Mouse (Mus musculus): Measurements from ENCODE around the gene Pfkm. TPM values are rescaled to one million over a fixed set of nuclear protein-coding genes. Genes with fewer than 3 reads are reported as not detected.

Pfkm gene
- polyA plus RNA-seq, 1 experiment from 2014 or later: 39.8 TPM

DNA sequence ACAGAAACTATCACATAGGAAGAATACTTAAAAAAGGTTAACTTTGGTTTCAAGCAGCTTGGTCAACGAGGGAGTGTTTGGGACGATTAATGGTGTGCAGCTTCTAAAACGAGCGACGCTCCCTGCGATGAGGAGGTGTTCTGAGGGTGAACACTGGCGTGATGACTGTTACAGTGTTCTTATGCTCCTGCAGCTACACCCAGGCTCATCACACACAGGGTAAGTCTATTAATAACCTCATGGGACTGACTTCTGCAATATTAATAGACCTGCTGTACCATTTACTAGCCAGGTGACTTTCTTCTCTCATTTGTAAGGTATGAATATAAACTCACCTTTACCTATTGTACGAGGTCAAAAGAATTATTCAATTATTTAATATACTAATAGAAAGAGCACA, 17.9 kb upstream of the Pfkm start:
- WGBS: 96% methylated on average over 8 of the region's 8 CpGs
- Histone ChIP-seq H3K4me1 (no peaks in the 10 kb centered on the region), H3K27ac (replicated peaks) (no peak overlapping the region), H3K4me3 (no peak overlapping the region), H3K9me3 (no peaks in the 10 kb centered on the region), H3K27me3 (replicated peaks; ENCODE audit: low read depth, poor library complexity, severe bottlenecking) (no peaks in the 10 kb centered on the region), H3K36me3 (replicated peaks) (peaks cover 98% of the 10 kb centered on the region)
- no peak for DNase-seq (ENCODE audit: low spot score)

DNA sequence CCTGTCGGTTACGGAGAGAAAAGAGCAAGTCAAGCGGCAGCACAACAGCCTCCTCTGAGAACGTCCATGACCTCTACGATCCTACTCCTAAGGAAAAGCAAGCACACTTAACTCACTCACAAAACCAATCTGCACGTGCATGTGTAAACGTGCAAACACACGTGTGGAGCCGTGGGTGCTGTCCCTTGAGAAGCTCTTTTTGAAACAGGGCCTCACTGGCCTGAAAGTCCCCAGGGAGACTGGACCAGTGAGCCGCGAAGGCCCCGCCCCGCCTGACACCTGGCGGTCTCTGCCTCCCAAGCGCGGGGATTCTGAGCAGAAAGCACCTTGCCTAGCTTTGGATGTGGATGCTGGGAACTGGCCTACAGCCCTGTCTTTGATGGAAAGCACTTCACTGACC, 17.4 kb upstream of the Pfkm start:
- no peak overlapping the region for H3K27ac ChIP-seq (replicated peaks)
- H3K27me3 ChIP-seq (replicated peaks; ENCODE audit: low read depth, poor library complexity, severe bottlenecking): no peaks in the 10 kb centered on the region
- H3K4me1 ChIP-seq: no peaks in the 10 kb centered on the region
- DNase-seq (ENCODE audit: low spot score): no peak
- H3K9me3 ChIP-seq: no peaks in the 10 kb centered on the region
- WGBS: 89% methylated on average over 16 of the region's 16 CpGs
- no peak overlapping the region for H3K4me3 ChIP-seq
- peaks cover 98% of the 10 kb centered on the region for H3K36me3 ChIP-seq (replicated peaks)

DNA sequence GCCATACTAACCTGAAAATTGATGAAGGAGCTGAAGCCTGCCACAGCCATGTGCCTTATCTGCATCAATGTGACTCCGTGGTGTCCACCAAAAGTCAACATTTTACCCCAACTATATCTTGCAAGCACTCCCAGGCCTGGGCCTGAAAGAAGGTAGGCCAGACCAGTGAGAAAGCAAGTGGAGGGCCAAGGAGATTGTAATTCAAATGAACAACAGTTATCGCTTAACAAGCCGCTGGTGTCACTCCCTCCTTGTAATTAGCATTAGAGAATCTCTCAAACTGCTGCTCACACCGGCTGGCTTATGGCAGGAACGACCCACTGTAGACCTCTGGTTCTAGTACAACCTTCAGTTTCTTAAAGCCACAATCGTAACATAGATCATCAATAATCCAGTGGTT, 15.5 kb upstream of the Pfkm start:
- WGBS: 89% methylated on average over 6 of the region's 6 CpGs
- no peaks in the 10 kb centered on the region for H3K9me3 ChIP-seq
- peaks cover 98% of the 10 kb centered on the region for H3K36me3 ChIP-seq (replicated peaks)
- no peak for DNase-seq (ENCODE audit: low spot score)
- no peak overlapping the region for H3K4me3 ChIP-seq
- H3K27ac ChIP-seq (replicated peaks): no peak overlapping the region
- no peaks in the 10 kb centered on the region for H3K27me3 ChIP-seq (replicated peaks; ENCODE audit: low read depth, poor library complexity, severe bottlenecking)
- H3K4me1 ChIP-seq: no peaks in the 10 kb centered on the region

DNA sequence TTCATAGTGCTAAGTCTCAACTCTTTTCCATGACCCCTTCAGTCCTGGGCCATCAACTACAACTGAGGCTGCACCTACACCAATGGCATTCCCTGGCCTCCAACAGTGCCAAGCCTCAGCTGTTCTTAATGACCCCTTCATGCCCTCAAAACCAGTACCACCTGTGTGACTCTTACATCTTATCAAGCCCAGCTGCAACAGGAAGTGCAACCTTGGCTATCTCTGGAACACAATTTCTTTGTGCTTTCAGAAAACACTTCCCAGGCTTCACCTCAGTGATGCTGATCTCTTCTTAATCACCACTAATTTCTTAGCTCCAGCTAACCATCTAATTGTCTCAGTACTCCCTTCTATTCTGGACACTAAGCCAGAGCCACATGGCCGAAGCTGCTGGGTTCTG, 3.5 kb upstream of the Pfkm start:
- H3K27ac ChIP-seq (replicated peaks): no peak overlapping the region
- H3K27me3 ChIP-seq (replicated peaks; ENCODE audit: low read depth, poor library complexity, severe bottlenecking): no peaks in the 10 kb centered on the region
- H3K36me3 ChIP-seq (replicated peaks): peaks cover 58% of the 10 kb centered on the region
- 87% methylated on average over 1 of the region's 1 CpGs for WGBS
- no peak overlapping the region for H3K4me3 ChIP-seq
- H3K9me3 ChIP-seq: no peaks in the 10 kb centered on the region
- no peak for DNase-seq (ENCODE audit: low spot score)
- H3K4me1 ChIP-seq: peaks cover 20% of the 10 kb centered on the region

DNA sequence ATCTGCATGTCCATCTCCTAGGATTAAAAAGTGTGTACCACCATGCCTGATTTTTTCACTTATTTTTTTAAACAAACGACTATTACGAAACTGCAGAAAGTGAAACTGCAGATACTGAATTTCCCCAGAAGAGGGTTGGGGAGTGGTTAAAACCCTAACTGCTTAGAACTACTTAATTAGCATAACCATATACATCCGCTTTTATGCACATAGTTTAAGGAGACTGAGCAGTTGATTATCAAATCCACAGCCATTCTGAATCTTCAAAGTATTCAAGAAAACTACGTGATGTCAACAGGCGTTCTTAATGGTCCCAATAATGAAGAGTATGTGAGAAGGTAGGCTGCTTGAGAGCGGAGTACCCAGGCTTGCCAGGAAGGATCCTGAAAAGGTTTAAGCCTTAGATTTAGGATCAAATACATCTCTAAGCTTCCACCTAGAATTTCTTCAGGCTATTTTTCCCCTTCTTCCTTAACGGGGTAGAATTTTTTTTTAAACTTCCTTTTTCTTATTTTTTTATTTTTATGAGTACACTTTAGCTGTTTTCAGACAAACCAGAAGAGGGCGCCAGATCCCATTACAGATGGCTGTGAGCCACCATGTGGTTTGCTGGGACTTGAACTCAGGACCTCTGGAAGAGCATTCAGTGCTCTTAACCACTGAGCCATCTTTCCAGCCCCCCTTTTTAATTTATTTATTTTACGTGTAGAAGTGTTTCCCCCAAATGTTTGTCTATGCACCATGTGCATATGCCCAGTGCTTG, 2.8 kb upstream of the Pfkm start:
- DNase-seq (ENCODE audit: low spot score): peak; percentile 45
- Histone ChIP-seq H3K36me3 (replicated peaks) (peaks cover 50% of the 10 kb centered on the region), H3K4me3 (no peak overlapping the region), H3K9me3 (no peaks in the 10 kb centered on the region), H3K27ac (replicated peaks) (no peak overlapping the region), H3K4me1 (peaks cover 22% of the 10 kb centered on the region), H3K27me3 (replicated peaks; ENCODE audit: low read depth, poor library complexity, severe bottlenecking) (no peaks in the 10 kb centered on the region)
- WGBS: 77% methylated on average over 9 of the region's 9 CpGs

DNA sequence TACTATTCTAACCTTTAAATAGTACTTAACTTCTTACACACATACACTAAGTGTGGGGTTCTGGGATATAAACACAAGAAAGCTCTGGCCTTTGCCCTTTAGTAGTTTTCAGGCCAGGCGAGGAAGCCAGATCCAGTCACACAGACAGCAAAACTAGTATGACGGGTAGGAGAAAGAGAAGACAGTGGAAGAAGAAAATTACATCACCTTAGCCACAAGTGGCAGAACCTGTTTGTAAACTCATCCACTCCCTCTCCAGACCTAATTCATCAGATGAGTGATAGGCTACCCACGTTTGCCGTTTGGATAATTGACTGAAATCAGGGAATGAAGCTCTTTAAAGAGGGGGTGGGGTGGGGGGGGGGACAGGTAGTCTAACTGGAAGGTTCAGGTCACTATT, 548 bp upstream of the Pfkm start:
- Histone ChIP-seq H3K4me1 (peaks cover 22% of the 10 kb centered on the region), H3K27me3 (replicated peaks; ENCODE audit: low read depth, poor library complexity, severe bottlenecking) (no peaks in the 10 kb centered on the region), H3K4me3 (peak overlapping the region; percentile 96), H3K9me3 (no peaks in the 10 kb centered on the region), H3K27ac (replicated peaks) (no peak overlapping the region), H3K36me3 (replicated peaks) (peaks cover 28% of the 10 kb centered on the region)
- DNase-seq (ENCODE audit: low spot score): no peak
- 37% methylated on average over 4 of the region's 4 CpGs for WGBS

DNA sequence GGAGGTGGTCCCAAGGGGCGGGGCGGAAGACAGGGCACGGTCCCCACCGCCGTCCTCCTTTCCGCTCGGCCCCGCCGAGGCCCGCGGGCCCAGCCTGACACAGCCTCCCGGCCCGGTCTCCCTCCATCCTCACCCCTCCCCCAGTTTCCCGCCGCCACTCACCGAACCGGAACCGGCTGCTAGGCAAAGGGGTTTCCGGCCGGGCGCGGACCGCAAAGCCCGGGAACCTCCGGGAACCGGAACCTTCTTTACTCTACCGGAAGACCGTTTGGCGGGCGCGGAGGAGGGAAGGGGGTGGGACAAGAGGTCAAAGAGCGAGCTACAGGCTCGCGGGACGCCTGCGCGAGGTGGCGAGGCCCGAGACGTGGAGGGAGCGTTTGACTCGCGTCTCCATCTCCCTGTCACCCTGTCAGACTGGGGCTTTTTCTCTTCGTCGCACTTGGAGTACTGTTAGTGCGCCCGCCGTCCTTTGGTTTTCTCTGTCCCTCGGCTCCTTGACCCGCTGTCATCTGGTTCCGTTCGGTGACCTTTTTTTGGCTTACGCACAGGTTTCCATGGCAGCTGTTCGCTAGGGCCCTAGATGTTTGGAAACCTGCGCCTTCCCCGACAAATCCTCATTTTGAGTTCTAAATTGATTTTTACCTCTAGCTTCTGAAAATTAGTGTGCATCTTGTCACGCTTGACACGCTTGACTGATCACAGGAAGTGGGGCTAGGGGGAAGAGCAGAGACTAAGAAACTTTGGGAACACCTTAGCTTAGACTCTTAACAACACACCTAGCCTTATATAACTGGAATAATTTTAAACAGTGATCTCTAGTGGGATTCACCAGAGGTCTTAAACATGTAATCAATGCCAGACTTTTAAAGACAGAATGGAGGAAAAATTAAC, 977 bp downstream of the Pfkm start, which contains the start of gene Senp1:
Gene Senp1, minus strand, starts transcription at position 624 of the 891 bp plus-strand sequence.
- H3K4me3 ChIP-seq: peak within 1 kb of the TSS; percentile 96
- DNase-seq (ENCODE audit: low spot score): peak; percentile 93
- H3K27me3 ChIP-seq (replicated peaks; ENCODE audit: low read depth, poor library complexity, severe bottlenecking): no peaks in the 10 kb centered on the region
- no peaks in the 10 kb centered on the region for H3K9me3 ChIP-seq
- peaks cover 22% of the 10 kb centered on the region for H3K4me1 ChIP-seq
- H3K27ac ChIP-seq (replicated peaks): peak within 1 kb of the TSS; percentile 97
- H3K36me3 ChIP-seq (replicated peaks): peaks cover 13% of the 10 kb centered on the region
- under 1% methylated on average over 58 of the region's 58 CpGs for WGBS

DNA sequence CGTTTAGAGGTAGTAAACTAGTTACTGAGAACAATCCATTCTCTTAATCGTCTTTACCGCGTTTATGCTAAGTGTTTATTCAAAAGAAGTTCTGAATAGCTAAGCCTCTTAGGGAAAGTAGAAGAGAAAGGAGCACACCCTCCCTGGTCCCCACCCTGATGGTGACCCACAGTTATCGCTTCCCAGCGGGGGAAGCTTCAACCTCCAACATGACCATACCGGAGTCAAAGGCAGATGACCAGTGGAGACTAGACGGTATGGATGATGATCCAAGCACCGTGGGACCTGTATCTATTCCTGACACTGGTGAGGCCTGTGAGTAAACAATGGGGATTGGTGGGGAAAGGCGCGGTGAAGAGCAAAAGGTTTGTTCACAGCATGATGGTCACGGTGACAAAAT, 2.5 kb downstream of the Pfkm start:
- H3K9me3 ChIP-seq: no peaks in the 10 kb centered on the region
- peaks cover 3% of the 10 kb centered on the region for H3K36me3 ChIP-seq (replicated peaks)
- H3K4me1 ChIP-seq: peaks cover 22% of the 10 kb centered on the region
- 90% methylated on average over 12 of the region's 12 CpGs for WGBS
- H3K27ac ChIP-seq (replicated peaks): no peak overlapping the region
- H3K4me3 ChIP-seq: no peak overlapping the region
- H3K27me3 ChIP-seq (replicated peaks; ENCODE audit: low read depth, poor library complexity, severe bottlenecking): no peaks in the 10 kb centered on the region
- DNase-seq (ENCODE audit: low spot score): no peak

DNA sequence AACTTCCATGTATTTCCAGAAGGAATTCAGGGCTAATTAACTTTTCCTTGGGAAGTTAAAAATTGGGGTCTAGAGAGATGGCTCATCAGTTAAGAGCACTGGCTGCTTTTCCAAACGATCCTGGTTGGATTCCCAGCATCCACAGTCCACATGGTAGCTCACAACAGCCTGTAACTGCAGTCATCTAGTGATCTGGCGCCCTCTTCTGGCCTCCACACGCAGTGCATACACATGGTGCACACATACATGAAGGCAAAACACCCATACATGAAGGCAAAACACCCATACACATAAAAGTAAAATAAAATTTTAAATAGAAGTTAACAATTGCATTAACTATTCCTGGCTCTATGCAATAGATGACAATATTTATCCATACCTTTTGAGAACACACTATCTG, 4.6 kb downstream of the Pfkm start:
- no peaks in the 10 kb centered on the region for H3K36me3 ChIP-seq (replicated peaks)
- DNase-seq (ENCODE audit: low spot score): no peak
- H3K4me3 ChIP-seq: no peak overlapping the region
- no peaks in the 10 kb centered on the region for H3K9me3 ChIP-seq
- H3K27me3 ChIP-seq (replicated peaks; ENCODE audit: low read depth, poor library complexity, severe bottlenecking): no peaks in the 10 kb centered on the region
- WGBS: 52% methylated on average over 3 of the region's 3 CpGs
- peaks cover 13% of the 10 kb centered on the region for H3K4me1 ChIP-seq
- no peak overlapping the region for H3K27ac ChIP-seq (replicated peaks)

DNA sequence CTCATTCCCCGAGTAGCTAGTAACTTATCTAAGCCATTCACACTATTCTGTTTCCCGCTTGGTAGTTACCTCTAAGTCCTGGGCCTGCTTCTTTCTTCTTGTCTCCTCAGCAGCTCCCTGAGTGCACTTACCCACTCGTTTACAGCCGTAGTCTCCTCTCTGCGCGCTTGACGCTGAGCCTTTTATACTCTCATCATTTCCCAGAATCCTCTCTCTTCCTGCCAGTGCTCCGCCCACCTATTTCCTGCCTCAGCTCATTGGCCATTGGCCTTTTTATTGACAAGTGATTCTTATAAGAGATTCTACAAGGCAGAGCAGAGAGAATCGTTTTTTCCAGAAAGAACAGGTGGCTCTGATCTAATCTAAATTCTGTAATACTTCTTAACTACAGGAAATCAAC, 6.1 kb downstream of the Pfkm start:
- 90% methylated on average over 9 of the region's 9 CpGs for WGBS

DNA sequence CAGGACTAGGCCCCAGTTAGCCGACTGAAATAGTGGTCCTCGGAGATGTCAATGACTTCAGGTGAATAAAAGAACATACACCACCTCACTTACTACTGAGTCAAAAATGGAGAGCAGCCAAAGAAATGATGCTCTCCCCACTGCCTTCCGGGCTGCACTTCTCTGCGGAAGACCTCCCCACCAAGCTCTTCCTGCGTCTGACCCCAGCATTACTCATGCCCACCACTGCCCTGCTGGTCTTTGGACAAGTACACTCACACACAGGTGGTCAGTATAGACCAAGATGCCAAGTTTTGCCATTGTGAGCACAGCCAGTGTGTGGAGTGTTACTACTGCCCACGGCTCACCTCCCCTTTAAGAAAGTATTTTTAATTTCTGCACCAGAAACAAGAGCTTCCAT, 10.0 kb downstream of the Pfkm start:
- 91% methylated on average over 6 of the region's 6 CpGs for WGBS
- H3K4me1 ChIP-seq: peaks cover 1% of the 10 kb centered on the region; the same call in 1 of the 2 replicates
- no peak for DNase-seq (ENCODE audit: low spot score)

More for the DNA sequence above, 6.1 kb downstream of the Pfkm start:
- H3K27ac ChIP-seq (replicated peaks): no peak overlapping the region
- H3K9me3 ChIP-seq: no peaks in the 10 kb centered on the region
- DNase-seq (ENCODE audit: low spot score): no peak
- peaks cover 6% of the 10 kb centered on the region for H3K4me1 ChIP-seq
- H3K27me3 ChIP-seq (replicated peaks; ENCODE audit: low read depth, poor library complexity, severe bottlenecking): no peaks in the 10 kb centered on the region
- H3K4me3 ChIP-seq: no peak overlapping the region
- H3K36me3 ChIP-seq (replicated peaks): no peaks in the 10 kb centered on the region

DNA sequence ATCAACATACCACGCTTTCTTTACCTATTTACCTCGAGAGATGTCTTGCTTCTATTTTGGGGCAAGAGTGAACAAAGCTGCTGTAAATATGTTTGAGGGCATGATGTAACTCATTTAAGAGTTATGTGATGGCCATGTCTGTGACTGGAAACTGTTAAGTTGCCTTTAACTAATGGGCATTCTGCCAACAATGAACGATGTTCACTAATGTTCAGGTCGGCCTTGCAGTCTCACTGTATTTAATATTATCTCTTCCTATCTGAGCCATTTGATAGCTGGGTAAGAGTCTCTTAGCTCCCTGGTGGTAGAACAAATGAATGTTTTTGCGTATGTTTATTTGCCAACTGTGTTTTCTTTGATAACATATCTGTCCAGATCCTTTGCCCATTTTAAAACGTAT, 14.1 kb downstream of the Pfkm start:
- H3K36me3 ChIP-seq (replicated peaks): no peaks in the 10 kb centered on the region
- 91% methylated on average over 6 of the region's 6 CpGs for WGBS
- H3K4me1 ChIP-seq: peaks cover 24% of the 10 kb centered on the region
- no peak overlapping the region for H3K27ac ChIP-seq (replicated peaks)
- DNase-seq (ENCODE audit: low spot score): no peak
- H3K4me3 ChIP-seq: no peak overlapping the region
- no peaks in the 10 kb centered on the region for H3K9me3 ChIP-seq
- H3K27me3 ChIP-seq (replicated peaks; ENCODE audit: low read depth, poor library complexity, severe bottlenecking): no peaks in the 10 kb centered on the region

More for the DNA sequence above, 10.0 kb downstream of the Pfkm start:
- Histone ChIP-seq H3K27ac (replicated peaks) (no peak overlapping the region), H3K9me3 (no peaks in the 10 kb centered on the region), H3K4me3 (no peak overlapping the region), H3K27me3 (replicated peaks; ENCODE audit: low read depth, poor library complexity, severe bottlenecking) (no peaks in the 10 kb centered on the region), H3K36me3 (replicated peaks) (no peaks in the 10 kb centered on the region)

DNA sequence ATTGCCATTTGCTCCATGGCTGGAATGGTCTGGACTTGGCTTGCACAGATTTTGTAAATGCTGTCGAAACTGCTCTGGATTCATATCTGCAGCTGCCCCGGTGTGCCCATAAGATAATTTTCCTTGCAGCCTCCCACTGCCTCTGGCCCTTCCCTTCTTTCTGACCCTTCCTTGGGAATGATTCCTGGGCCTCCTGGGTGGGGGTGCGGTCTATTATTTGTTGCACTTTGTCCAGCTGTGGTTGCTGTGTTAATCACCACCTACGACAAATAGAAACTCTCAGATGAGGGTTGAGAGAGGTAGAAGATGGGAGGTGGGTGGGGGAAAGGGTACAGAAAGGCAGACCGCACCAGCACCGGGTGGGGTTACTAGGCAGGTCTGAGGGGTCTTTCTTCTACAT, 14.8 kb downstream of the Pfkm start:
- H3K27me3 ChIP-seq (replicated peaks; ENCODE audit: low read depth, poor library complexity, severe bottlenecking): no peaks in the 10 kb centered on the region
- 87% methylated on average over 6 of the region's 6 CpGs for WGBS
- peaks cover 5% of the 10 kb centered on the region for H3K36me3 ChIP-seq (replicated peaks)
- H3K4me1 ChIP-seq: peaks cover 24% of the 10 kb centered on the region
- H3K4me3 ChIP-seq: no peak overlapping the region
- H3K27ac ChIP-seq (replicated peaks): no peak overlapping the region; the same call in none of the 2 replicates
- H3K9me3 ChIP-seq: no peaks in the 10 kb centered on the region
- DNase-seq (ENCODE audit: low spot score): no peak
